Mouse (Mus musculus): ENCODE data around the gene Agxt. TPM values are rescaled to one million over a fixed set of nuclear protein-coding genes. Genes with fewer than 3 reads are reported as not detected.

Gene Agxt
- polyA plus RNA-seq, 1 experiment from 2014 or later, result not detected

- no peak for ATAC-seq (ENCODE audit: insufficient number of reproducible peaks, insufficient read depth, low FRiP score, low TSS enrichment, low read depth)
- Histone ChIP-seq H3K4me1 (peaks cover 33% of the 10 kb centered on the region), H3K27me3 (peaks cover 3% of the 10 kb centered on the region; the same call in 1 of the 2 replicates), H3K36me3 (no peaks in the 10 kb centered on the region), H3K27ac (peak overlapping the region; percentile 85), H3K4me2 (peak overlapping the region; percentile 79), H3K4me3 (peak overlapping the region; percentile 39), H3K9me3 (no peaks in the 10 kb centered on the region), H3K9ac (peak overlapping the region; percentile 8; the same call in 1 of the 2 replicates)
- 16% methylated on average over 6 of the region's 6 CpGs for WGBS
Observed at GRCm38 (mm10) chr1:93175849-93176248, 40.8 kb downstream of the Agxt start.

- peak; percentile 63 for ATAC-seq (ENCODE audit: insufficient number of reproducible peaks, insufficient read depth, low FRiP score, low TSS enrichment, low read depth)
- H3K36me3 ChIP-seq, result no peaks in the 10 kb centered on the region
- H3K4me3 ChIP-seq, result peak overlapping the region; percentile 39
- H3K9ac ChIP-seq, result peak overlapping the region; percentile 67
- WGBS, result 2% methylated on average over 44 of the region's 44 CpGs
- no peaks in the 10 kb centered on the region for H3K9me3 ChIP-seq
- H3K27me3 ChIP-seq, result peaks cover 3% of the 10 kb centered on the region; the same call in 1 of the 2 replicates
- H3K4me2 ChIP-seq, result peak overlapping the region; percentile 79
- peak overlapping the region; percentile 85 for H3K27ac ChIP-seq
- peaks cover 33% of the 10 kb centered on the region for H3K4me1 ChIP-seq
Observed at GRCm38 (mm10) chr1:93176525-93177332, 41.7 kb downstream of the Agxt start.

GRCm38 (mm10) chr1:93182281-93182680 is 47.2 kb downstream of the Agxt start:
- Histone ChIP-seq H3K9ac (no peak overlapping the region), H3K9me3 (no peaks in the 10 kb centered on the region), H3K4me2 (no peak overlapping the region), H3K36me3 (no peaks in the 10 kb centered on the region), H3K27ac (no peak overlapping the region), H3K4me1 (peaks cover 10% of the 10 kb centered on the region), H3K27me3 (no peaks in the 10 kb centered on the region), H3K4me3 (no peak overlapping the region)
- no peak for ATAC-seq (ENCODE audit: insufficient number of reproducible peaks, insufficient read depth, low FRiP score, low TSS enrichment, low read depth)
- WGBS, result 86% methylated on average over 7 of the region's 7 CpGs

- no peak overlapping the region for H3K4me3 ChIP-seq
- WGBS, result 74% methylated on average over 14 of the region's 14 CpGs
- H3K4me2 ChIP-seq, result no peak overlapping the region
- no peaks in the 10 kb centered on the region for H3K9me3 ChIP-seq
- no peaks in the 10 kb centered on the region for H3K36me3 ChIP-seq
- no peaks in the 10 kb centered on the region for H3K27me3 ChIP-seq
- H3K9ac ChIP-seq, result no peak overlapping the region
- H3K4me1 ChIP-seq, result peaks cover 5% of the 10 kb centered on the region; the same call in 1 of the 2 replicates
- ATAC-seq (ENCODE audit: insufficient number of reproducible peaks, insufficient read depth, low FRiP score, low TSS enrichment, low read depth), result no peak
- no peak overlapping the region for H3K27ac ChIP-seq
Observed at GRCm38 (mm10) chr1:93184071-93184828, 49.2 kb downstream of the Agxt start.

- 10% methylated on average over 11 of the region's 17 CpGs for WGBS
- Histone ChIP-seq H3K4me1 (peaks cover 3% of the 10 kb centered on the region; the same call in 1 of the 2 replicates), H3K4me3 (no peak overlapping the region), H3K36me3 (no peaks in the 10 kb centered on the region), H3K4me2 (peak overlapping the region; percentile 36), H3K27ac (no peak overlapping the region), H3K9me3 (no peaks in the 10 kb centered on the region), H3K9ac (peak overlapping the region; percentile 49; the same call in 1 of the 2 replicates), H3K27me3 (peaks cover 13% of the 10 kb centered on the region)
- ATAC-seq (ENCODE audit: insufficient number of reproducible peaks, insufficient read depth, low FRiP score, low TSS enrichment, low read depth), result no peak
Observed at GRCm38 (mm10) chr1:93190726-93191305, 55.8 kb downstream of the Agxt start.

GRCm38 (mm10) chr1:93194961-93195360 is 59.9 kb downstream of the Agxt start:
- Histone ChIP-seq H3K9me3 (no peaks in the 10 kb centered on the region), H3K4me2 (no peak overlapping the region), H3K36me3 (no peaks in the 10 kb centered on the region), H3K4me3 (no peak overlapping the region), H3K4me1 (peaks cover 3% of the 10 kb centered on the region; the same call in 1 of the 2 replicates), H3K27me3 (peaks cover 7% of the 10 kb centered on the region), H3K27ac (no peak overlapping the region), H3K9ac (no peak overlapping the region)
- 80% methylated on average over 3 of the region's 3 CpGs for WGBS
- ATAC-seq (ENCODE audit: insufficient number of reproducible peaks, insufficient read depth, low FRiP score, low TSS enrichment, low read depth), result no peak

Other genes with a start within 250 kb of the Agxt start
- gene Ankmy1, start 232.3 kb upstream of the Agxt start, polyA plus RNA-seq (2015; fragmentation: Nextera tagmentation; extraction: Ambion mirVana), result 0.38 and 0.40 TPM in 2 replicates
- gene Dusp28, start 228.3 kb upstream of the Agxt start, polyA plus RNA-seq (2015; fragmentation: Nextera tagmentation; extraction: Ambion mirVana), result 9.4 and 10.5 TPM in 2 replicates
- 29.4 and 30.0 TPM in 2 replicates for gene Rnpepl1, start 224.5 kb upstream of the Agxt start, polyA plus RNA-seq (2015; fragmentation: Nextera tagmentation; extraction: Ambion mirVana)
- 34.1 and 36.2 TPM in 2 replicates for gene Capn10, start 200.9 kb upstream of the Agxt start, polyA plus RNA-seq (2015; fragmentation: Nextera tagmentation; extraction: Ambion mirVana)
- 0.34 and 0.73 TPM in 2 replicates for gene Gpr35, start 184.4 kb upstream of the Agxt start, polyA plus RNA-seq (2015; fragmentation: Nextera tagmentation; extraction: Ambion mirVana)
- not detected in 2 replicates for gene Aqp12, start 128.9 kb upstream of the Agxt start, polyA plus RNA-seq (2015; fragmentation: Nextera tagmentation; extraction: Ambion mirVana)
- 24.6 and 27.0 TPM in 2 replicates for gene Kif1a, start 33.3 kb upstream of the Agxt start, polyA plus RNA-seq (2015; fragmentation: Nextera tagmentation; extraction: Ambion mirVana)
- gene 2310007B03Rik, start 25.7 kb downstream of the Agxt start, polyA plus RNA-seq (2015; fragmentation: Nextera tagmentation; extraction: Ambion mirVana), result 1.3 and 1.4 TPM in 2 replicates
- 0.04 and 0.08 TPM in 2 replicates for gene Crocc2, start 33.5 kb downstream of the Agxt start, polyA plus RNA-seq (2015; fragmentation: Nextera tagmentation; extraction: Ambion mirVana)
- 13.8 and 23.0 TPM in 2 replicates for gene Sned1, start 100.6 kb downstream of the Agxt start, polyA plus RNA-seq (2015; fragmentation: Nextera tagmentation; extraction: Ambion mirVana)
- 32.0 and 36.3 TPM in 2 replicates for gene Mterf4, start 170.7 kb downstream of the Agxt start, polyA plus RNA-seq (2015; fragmentation: Nextera tagmentation; extraction: Ambion mirVana)
- 57.9 and 64.2 TPM in 2 replicates for gene Ppp1r7, start 207.6 kb downstream of the Agxt start, polyA plus RNA-seq (2015; fragmentation: Nextera tagmentation; extraction: Ambion mirVana)
- 17.7 and 17.9 TPM in 2 replicates for gene Pask, start 208.2 kb downstream of the Agxt start, polyA plus RNA-seq (2015; fragmentation: Nextera tagmentation; extraction: Ambion mirVana)
- gene Ano7, start 238.7 kb downstream of the Agxt start, polyA plus RNA-seq (2015; fragmentation: Nextera tagmentation; extraction: Ambion mirVana), result 0.49 and 0.62 TPM in 2 replicates